Mouse (Mus musculus): ENCODE data around the gene Prkag2. TPM values are rescaled to one million over a fixed set of nuclear protein-coding genes. Genes with fewer than 3 reads are reported as not detected.

Gene Prkag2
- polyA plus RNA-seq, 1 experiment from 2014 or later: 76.5 TPM

DNA sequence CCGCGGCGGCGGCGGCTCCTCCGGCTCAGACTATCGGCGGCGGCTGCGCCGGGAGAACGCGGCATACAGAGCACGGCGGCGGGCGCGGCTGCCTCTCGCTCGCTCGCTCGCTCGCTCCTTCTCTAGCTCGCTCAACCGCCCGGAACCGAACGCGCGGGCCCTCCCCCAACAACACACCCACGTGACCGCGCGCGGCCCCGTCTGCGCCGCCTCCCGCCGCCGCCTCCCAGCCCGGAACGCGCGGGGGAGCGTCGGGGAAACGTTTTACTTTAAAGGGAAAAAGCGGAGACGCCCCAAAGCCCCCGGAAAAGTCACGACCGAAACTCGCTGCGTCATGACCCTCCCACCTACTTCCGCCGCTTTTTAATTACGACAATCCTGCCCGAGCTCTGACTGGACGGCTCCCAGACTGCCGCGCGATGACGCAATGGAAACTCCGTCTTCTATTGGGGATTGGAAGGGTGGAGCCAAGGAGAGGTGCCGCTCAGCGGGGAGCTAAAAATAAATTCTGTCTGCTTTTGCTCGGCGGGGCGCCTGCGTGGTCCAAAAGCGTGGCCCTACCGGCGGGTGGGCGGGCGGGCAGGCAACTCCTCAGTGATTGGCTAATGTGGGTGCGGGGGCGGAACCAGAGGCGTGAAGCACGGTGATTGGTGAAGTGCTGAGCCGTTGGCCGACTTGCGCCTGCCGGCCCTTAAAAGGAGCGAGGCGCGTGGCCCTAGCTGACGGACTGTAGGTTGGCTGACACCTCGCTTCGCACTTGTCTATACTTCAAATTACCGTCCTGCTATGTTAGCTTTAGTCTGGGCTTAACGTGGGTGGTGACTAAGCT lies 258.0 kb downstream of the Prkag2 start, which contains the start of gene Rheb:
Gene Rheb, minus strand, starts transcription at position 351 of the 829 bp plus-strand sequence.
- no peaks in the 10 kb centered on the region for H3K36me3 ChIP-seq
- ATAC-seq (ENCODE audit: low read depth): peak; percentile 97
- WGBS: under 1% methylated on average over 92 of the region's 92 CpGs
- peak within 1 kb of the TSS; percentile 96 for H3K4me3 ChIP-seq
- peak within 1 kb of the TSS; percentile 98 for H3K27ac ChIP-seq (replicated peaks)
- H3K9me3 ChIP-seq: no peaks in the 10 kb centered on the region
- H3K4me1 ChIP-seq (replicated peaks): peaks cover 47% of the 10 kb centered on the region
- no peaks in the 10 kb centered on the region for H3K27me3 ChIP-seq
- H3K9ac ChIP-seq: peak within 1 kb of the TSS; percentile 96
- H3K4me2 ChIP-seq: peak within 1 kb of the TSS; percentile 93

- H3K9me3 ChIP-seq: no peaks in the 10 kb centered on the region
- under 1% methylated on average over 41 of the region's 50 CpGs for WGBS
- peaks cover 49% of the 10 kb centered on the region for H3K4me1 ChIP-seq (replicated peaks)
- peak overlapping the region; percentile 96 for H3K9ac ChIP-seq
- H3K4me2 ChIP-seq: peak overlapping the region; percentile 93
- H3K36me3 ChIP-seq: no peaks in the 10 kb centered on the region
- peak overlapping the region; percentile 96 for H3K4me3 ChIP-seq
- peak overlapping the region; percentile 98 for H3K27ac ChIP-seq (replicated peaks)
- peak; percentile 55 for ATAC-seq (ENCODE audit: low read depth)
- no peaks in the 10 kb centered on the region for H3K27me3 ChIP-seq
Measured at GRCm38 (mm10) chr5:24841662-24842273, 258.7 kb downstream of the Prkag2 start.

GRCm38 (mm10) chr5:24840975-24841431 lies 259.4 kb downstream of the Prkag2 start:
- Histone ChIP-seq H3K4me2 (peak overlapping the region; percentile 93), H3K27me3 (no peaks in the 10 kb centered on the region), H3K9me3 (no peaks in the 10 kb centered on the region), H3K36me3 (no peaks in the 10 kb centered on the region), H3K4me3 (peak overlapping the region; percentile 96), H3K27ac (replicated peaks) (peak overlapping the region; percentile 98), H3K4me1 (replicated peaks) (peaks cover 49% of the 10 kb centered on the region), H3K9ac (peak overlapping the region; percentile 96)
- 17% methylated on average over 11 of the region's 11 CpGs for WGBS
- no peak for ATAC-seq (ENCODE audit: low read depth)

- no peak overlapping the region for H3K9ac ChIP-seq
- ATAC-seq (ENCODE audit: low read depth): no peak
- H3K9me3 ChIP-seq: no peaks in the 10 kb centered on the region
- 78% methylated on average over 5 of the region's 5 CpGs for WGBS
- peaks cover 19% of the 10 kb centered on the region for H3K4me1 ChIP-seq (replicated peaks)
- H3K27ac ChIP-seq (replicated peaks): no peak overlapping the region
- H3K36me3 ChIP-seq: no peaks in the 10 kb centered on the region
- H3K4me3 ChIP-seq: no peak overlapping the region
- no peak overlapping the region for H3K4me2 ChIP-seq
- no peaks in the 10 kb centered on the region for H3K27me3 ChIP-seq
Measured at GRCm38 (mm10) chr5:24834491-24834890, 266.0 kb downstream of the Prkag2 start.

DNA sequence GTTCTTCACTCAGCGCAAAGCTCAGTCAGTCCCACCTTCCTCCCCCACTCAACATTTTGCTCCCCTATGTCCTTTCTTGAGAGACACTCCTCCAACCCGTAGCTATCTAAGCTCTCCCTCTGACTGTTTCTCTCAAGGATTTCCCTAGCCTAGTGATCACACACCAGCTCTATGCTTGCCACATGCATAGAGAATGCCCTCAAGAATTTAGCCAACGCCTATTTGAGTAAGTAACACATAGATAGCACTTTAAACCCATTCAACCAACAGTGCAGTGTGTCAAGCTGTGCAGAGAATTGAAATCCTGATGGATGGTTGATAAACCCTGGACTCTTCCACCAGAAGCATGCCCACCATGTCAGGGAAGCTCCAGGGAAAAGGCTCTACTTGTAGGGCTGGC lies 268.5 kb downstream of the Prkag2 start:
- H3K27me3 ChIP-seq: no peaks in the 10 kb centered on the region
- no peak overlapping the region for H3K9ac ChIP-seq
- H3K36me3 ChIP-seq: no peaks in the 10 kb centered on the region
- H3K9me3 ChIP-seq: no peaks in the 10 kb centered on the region
- H3K27ac ChIP-seq (replicated peaks): no peak overlapping the region
- no peak overlapping the region for H3K4me2 ChIP-seq
- peaks cover 3% of the 10 kb centered on the region; the same call in 1 of the 2 replicates for H3K4me1 ChIP-seq (replicated peaks)
- 90% methylated on average over 3 of the region's 3 CpGs for WGBS
- ATAC-seq (ENCODE audit: low read depth): no peak
- H3K4me3 ChIP-seq: no peak overlapping the region

GRCm38 (mm10) chr5:24828446-24828845 lies 272.0 kb downstream of the Prkag2 start:
- H3K4me1 ChIP-seq (replicated peaks): peaks cover 33% of the 10 kb centered on the region
- WGBS: 94% methylated on average over 3 of the region's 3 CpGs
- ATAC-seq (ENCODE audit: low read depth): no peak
- H3K27ac ChIP-seq (replicated peaks): no peak overlapping the region
- H3K9me3 ChIP-seq: no peaks in the 10 kb centered on the region
- no peak overlapping the region for H3K9ac ChIP-seq
- no peak overlapping the region for H3K4me2 ChIP-seq
- H3K36me3 ChIP-seq: no peaks in the 10 kb centered on the region
- H3K4me3 ChIP-seq: no peak overlapping the region
- no peaks in the 10 kb centered on the region for H3K27me3 ChIP-seq

DNA sequence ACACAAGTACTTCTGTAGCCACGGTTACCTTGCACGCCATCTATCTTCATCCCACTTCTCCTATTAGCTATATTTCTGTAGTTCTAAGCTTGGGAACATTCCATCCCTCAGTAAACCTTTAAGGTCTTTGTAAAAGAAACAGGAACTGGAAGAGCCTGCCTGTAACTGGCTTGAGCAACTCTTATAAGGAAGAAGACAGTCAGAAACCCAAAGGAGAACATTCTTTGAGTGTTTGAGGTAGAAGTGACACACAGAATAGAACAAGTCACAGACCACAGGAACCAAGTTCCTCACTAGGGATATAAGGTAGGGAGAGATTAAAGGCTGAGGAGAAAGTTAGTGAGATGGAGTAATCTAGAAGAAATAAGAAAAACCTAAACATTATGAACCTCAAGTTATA lies 273.3 kb downstream of the Prkag2 start:
- no peak overlapping the region for H3K9ac ChIP-seq
- no peak overlapping the region for H3K4me2 ChIP-seq
- WGBS: 96% methylated on average over 2 of the region's 2 CpGs
- peaks cover 33% of the 10 kb centered on the region for H3K4me1 ChIP-seq (replicated peaks)
- no peaks in the 10 kb centered on the region for H3K36me3 ChIP-seq
- no peak for ATAC-seq (ENCODE audit: low read depth)
- H3K9me3 ChIP-seq: no peaks in the 10 kb centered on the region
- H3K4me3 ChIP-seq: no peak overlapping the region
- no peak overlapping the region for H3K27ac ChIP-seq (replicated peaks)
- H3K27me3 ChIP-seq: no peaks in the 10 kb centered on the region

DNA sequence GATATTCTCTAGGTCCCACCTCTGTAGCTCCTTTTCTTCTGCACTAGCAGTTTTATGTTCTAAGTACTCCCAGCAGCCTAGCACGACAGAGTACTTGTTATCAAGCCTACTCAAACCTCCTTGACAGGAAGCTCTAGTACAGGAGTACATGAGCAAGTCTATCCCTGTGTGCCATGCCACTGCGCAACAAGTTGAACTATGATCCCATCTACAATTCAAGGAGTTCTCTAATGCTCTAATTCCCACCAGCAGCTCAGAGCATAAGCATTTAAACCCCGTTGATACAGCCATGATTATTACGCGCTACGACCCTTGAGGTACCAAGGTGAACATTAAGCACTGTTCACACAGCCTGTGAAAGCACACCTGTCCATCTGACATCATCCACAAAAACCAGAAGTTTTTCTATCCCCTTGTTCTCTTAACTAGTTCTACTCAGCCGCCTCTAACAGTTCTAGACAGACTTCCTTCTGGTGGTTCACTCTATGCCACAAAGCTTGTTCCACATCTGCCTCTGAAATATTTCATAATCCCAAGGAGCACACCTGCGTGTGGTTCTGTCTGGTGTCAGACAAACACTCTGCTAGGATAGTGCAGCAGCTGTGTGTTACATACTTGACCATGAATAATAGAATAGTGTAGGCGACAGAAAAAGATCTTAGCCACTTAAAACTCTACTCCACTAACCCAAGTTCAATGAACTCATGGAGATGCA lies 274.2 kb downstream of the Prkag2 start:
- no peak for ATAC-seq (ENCODE audit: low read depth)
- H3K9ac ChIP-seq: no peak overlapping the region
- H3K4me3 ChIP-seq: no peak overlapping the region
- H3K4me2 ChIP-seq: no peak overlapping the region
- H3K36me3 ChIP-seq: no peaks in the 10 kb centered on the region
- no peaks in the 10 kb centered on the region for H3K27me3 ChIP-seq
- peaks cover 38% of the 10 kb centered on the region for H3K4me1 ChIP-seq (replicated peaks)
- WGBS: 90% methylated on average over 9 of the region's 9 CpGs
- no peaks in the 10 kb centered on the region for H3K9me3 ChIP-seq
- H3K27ac ChIP-seq (replicated peaks): no peak overlapping the region

DNA sequence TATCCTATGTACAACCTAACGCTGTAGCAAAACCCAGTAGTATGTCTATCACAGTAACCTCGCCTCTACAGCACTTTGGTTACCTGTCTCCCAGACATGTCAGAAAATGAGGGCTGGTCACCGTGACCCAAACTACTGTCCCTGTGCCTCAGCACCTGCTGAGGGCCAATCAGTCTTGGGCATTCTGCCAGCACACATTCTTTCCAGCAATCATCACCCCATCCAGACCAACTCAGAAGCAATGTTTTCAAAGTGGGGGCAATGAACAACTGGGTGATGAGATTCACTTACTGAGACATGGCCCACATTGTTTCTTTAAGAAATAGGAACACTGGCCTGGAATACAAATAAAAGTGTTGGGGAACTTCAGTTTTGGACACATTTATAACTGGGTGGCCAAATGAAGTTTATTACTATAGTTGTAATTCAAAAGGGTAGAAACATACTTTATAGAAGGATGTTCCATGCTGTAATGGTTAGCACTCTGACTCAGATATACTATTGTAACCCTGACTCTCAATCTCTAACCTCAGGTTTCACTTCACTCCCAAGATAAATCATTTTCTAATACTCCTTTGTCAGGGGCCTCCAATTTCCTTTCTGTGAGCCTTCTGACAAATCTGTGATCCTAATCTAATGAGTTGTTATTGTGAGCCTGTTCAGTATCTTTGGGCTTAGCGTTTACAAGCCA lies 274.9 kb downstream of the Prkag2 start:
- peaks cover 45% of the 10 kb centered on the region for H3K4me1 ChIP-seq (replicated peaks)
- ATAC-seq (ENCODE audit: low read depth): no peak
- 85% methylated on average over 4 of the region's 4 CpGs for WGBS
- H3K4me3 ChIP-seq: no peak overlapping the region
- no peaks in the 10 kb centered on the region for H3K36me3 ChIP-seq
- no peaks in the 10 kb centered on the region for H3K27me3 ChIP-seq
- no peak overlapping the region for H3K9ac ChIP-seq
- H3K27ac ChIP-seq (replicated peaks): no peak overlapping the region
- H3K4me2 ChIP-seq: no peak overlapping the region
- no peaks in the 10 kb centered on the region for H3K9me3 ChIP-seq

DNA sequence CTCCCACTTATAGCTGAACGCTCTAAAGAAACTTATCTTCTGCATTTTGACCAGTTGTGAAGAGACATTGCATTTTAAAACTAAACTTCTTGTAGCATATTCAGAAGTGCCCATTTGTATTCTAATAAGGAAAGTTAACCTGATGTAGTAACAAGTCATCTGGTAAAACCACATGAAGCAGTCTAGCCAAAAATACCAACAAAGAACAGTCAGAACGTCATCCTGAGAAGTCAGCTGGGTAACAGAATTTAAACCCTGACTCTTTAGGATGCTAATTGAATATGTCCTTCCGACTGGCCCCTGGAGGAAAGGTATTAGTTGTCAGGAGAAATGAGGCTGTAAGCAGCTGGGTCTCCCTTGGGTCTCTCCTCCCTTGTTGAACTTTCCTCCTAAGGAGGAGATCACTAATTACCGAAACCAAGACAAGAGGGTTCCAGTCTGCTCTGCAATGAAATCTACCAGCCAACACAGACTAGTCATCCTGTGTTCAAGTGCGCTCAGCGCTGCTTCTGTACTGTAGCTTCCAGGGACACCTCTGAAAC lies 276.5 kb downstream of the Prkag2 start:
- Histone ChIP-seq H3K4me3 (no peak overlapping the region), H3K36me3 (no peaks in the 10 kb centered on the region), H3K9me3 (no peaks in the 10 kb centered on the region), H3K27me3 (no peaks in the 10 kb centered on the region), H3K9ac (no peak overlapping the region), H3K4me2 (no peak overlapping the region), H3K4me1 (replicated peaks) (peaks cover 45% of the 10 kb centered on the region), H3K27ac (replicated peaks) (no peak overlapping the region)
- WGBS: 72% methylated on average over 6 of the region's 6 CpGs
- ATAC-seq (ENCODE audit: low read depth): no peak

GRCm38 (mm10) chr5:24822781-24823180 lies 277.7 kb downstream of the Prkag2 start:
- H3K9me3 ChIP-seq: no peaks in the 10 kb centered on the region
- no peaks in the 10 kb centered on the region for H3K36me3 ChIP-seq
- no peak overlapping the region for H3K27ac ChIP-seq (replicated peaks)
- peaks cover 45% of the 10 kb centered on the region for H3K4me1 ChIP-seq (replicated peaks)
- H3K4me2 ChIP-seq: no peak overlapping the region
- H3K27me3 ChIP-seq: no peaks in the 10 kb centered on the region
- H3K9ac ChIP-seq: no peak overlapping the region
- no peak for ATAC-seq (ENCODE audit: low read depth)
- 74% methylated on average over 3 of the region's 3 CpGs for WGBS
- H3K4me3 ChIP-seq: no peak overlapping the region

All from neural tube, embryonic 13.5 days (tissue).